9 mouse cellular contexts compared by ENCODE assay signal in genomic region chr8:124066325-124067058, GRCm38 (mm10). TPM values are rescaled to one million over a fixed set of nuclear protein-coding genes. Genes with fewer than 3 reads are reported as not detected.
DNase-seq lines count a peak whose midpoint lies in the region; ATAC-seq and TF ChIP-seq lines count a peak whose summit lies in the region.
"Had no signal": no experiment of that assay in that cellular context is flagged by ENCODE, and none has a peak within 500 bp of the region (broad histone marks: within the 10 kb centered on the region; RNA-seq: fewer than 3 reads in every experiment).

No protein-coding gene starts in this region.

- no peak for ATAC-seq in kidney, embryonic 14.5 days (ENCODE audit: low FRiP score, low TSS enrichment)
- peak; percentile 50; the same call in 1 of the 2 replicates for ATAC-seq in heart, embryonic 15.5 days (replicated peaks; ENCODE audit: insufficient number of reproducible peaks, insufficient read depth, low FRiP score, low read depth)
- ATAC-seq in hindbrain, embryonic 11.5 days (ENCODE audit: low FRiP score), result no peak
- ATAC-seq in midbrain, embryonic 15.5 days (replicated peaks), result no peak

- TF ChIP-seq CTCF in layer of hippocampus, adult 2 months (conservative IDR thresholded peaks at IDR 0.05), result no peak

- peak; percentile 40 for DNase-seq in kidney, postnatal 10 days
- peak; percentile 33 for DNase-seq in lung, postnatal 14 days
- no peak for DNase-seq in urinary bladder, adult 2 months (ENCODE audit: low spot score)
- no peak for DNase-seq in hindbrain, embryonic 11.5 days (ENCODE audit: low spot score)
- no peak for DNase-seq in layer of hippocampus, adult 2 months (ENCODE audit: low spot score in 2 of 2)

- no peaks in the 10 kb centered on the region; the same call in 1 of the 2 replicates for H3K4me1 ChIP-seq in kidney, embryonic 14.5 days (ENCODE audit: control insufficient read depth, insufficient read depth, low read length)
- peaks cover 18% of the 10 kb centered on the region for H3K4me1 ChIP-seq in heart, embryonic 15.5 days (replicated peaks)
- H3K4me1 ChIP-seq in hindbrain, embryonic 11.5 days (replicated peaks; ENCODE audit: control insufficient read depth, insufficient read depth, low read length), result no peaks in the 10 kb centered on the region; the same call in 1 of the 2 replicates
- peaks cover 21% of the 10 kb centered on the region for H3K4me1 ChIP-seq in midbrain, embryonic 15.5 days

- WGBS in kidney, embryonic 14.5 days, result 51% methylated on average over 4 of the region's 4 CpGs
- 46% methylated on average over 4 of the region's 4 CpGs for WGBS in heart, embryonic 15.5 days
- 72% methylated on average over 4 of the region's 4 CpGs for WGBS in hindbrain, embryonic 11.5 days
- WGBS in midbrain, embryonic 15.5 days, result 74% methylated on average over 4 of the region's 4 CpGs

- H3K9me3 ChIP-seq in kidney, embryonic 14.5 days (ENCODE audit: control insufficient read depth, low read length), result no peaks in the 10 kb centered on the region
- no peaks in the 10 kb centered on the region for H3K9me3 ChIP-seq in heart, embryonic 15.5 days (replicated peaks)
- no peaks in the 10 kb centered on the region for H3K9me3 ChIP-seq in hindbrain, embryonic 11.5 days (ENCODE audit: control insufficient read depth, low read length)
- H3K9me3 ChIP-seq in midbrain, embryonic 15.5 days, result no peaks in the 10 kb centered on the region
- H3K9me3 ChIP-seq: G1E had no signal

- H3K4me2 ChIP-seq in kidney, embryonic 14.5 days (replicated peaks; ENCODE audit: low read depth, low read length), result no peak overlapping the region
- no peak overlapping the region for H3K4me2 ChIP-seq in heart, embryonic 15.5 days
- no peak overlapping the region for H3K4me2 ChIP-seq in hindbrain, embryonic 11.5 days (replicated peaks; ENCODE audit: low read depth, low read length)
- H3K4me2 ChIP-seq in midbrain, embryonic 15.5 days, result no peak overlapping the region

- H3K9ac ChIP-seq in kidney, embryonic 14.5 days (ENCODE audit: low read depth, low read length), result no peak overlapping the region
- no peak overlapping the region for H3K9ac ChIP-seq in heart, embryonic 15.5 days
- H3K9ac ChIP-seq in hindbrain, embryonic 11.5 days (ENCODE audit: low read depth, low read length), result no peak overlapping the region
- H3K9ac ChIP-seq in midbrain, embryonic 15.5 days, result no peak overlapping the region

- no peaks in the 10 kb centered on the region for H3K36me3 ChIP-seq in kidney, embryonic 14.5 days (ENCODE audit: control insufficient read depth, insufficient read depth, low read length)
- no peaks in the 10 kb centered on the region for H3K36me3 ChIP-seq in heart, embryonic 15.5 days
- no peaks in the 10 kb centered on the region for H3K36me3 ChIP-seq in hindbrain, embryonic 11.5 days (ENCODE audit: control insufficient read depth, insufficient read depth, low read length)
- no peaks in the 10 kb centered on the region for H3K36me3 ChIP-seq in midbrain, embryonic 15.5 days (replicated peaks)
- H3K36me3 ChIP-seq: G1E had no signal

- no peak overlapping the region for H3K4me3 ChIP-seq in kidney, embryonic 14.5 days (ENCODE audit: low read length)
- H3K4me3 ChIP-seq in heart, embryonic 15.5 days, result no peak overlapping the region
- H3K4me3 ChIP-seq in hindbrain, embryonic 11.5 days (ENCODE audit: low read depth, low read length), result no peak overlapping the region
- H3K4me3 ChIP-seq in midbrain, embryonic 15.5 days, result no peak overlapping the region
- H3K4me3 ChIP-seq in layer of hippocampus, adult 2 months, result no peak overlapping the region

- no peaks in the 10 kb centered on the region for H3K27me3 ChIP-seq in kidney, embryonic 14.5 days (ENCODE audit: control insufficient read depth, insufficient read depth, low read length)
- no peaks in the 10 kb centered on the region for H3K27me3 ChIP-seq in heart, embryonic 15.5 days
- H3K27me3 ChIP-seq in hindbrain, embryonic 11.5 days (ENCODE audit: control insufficient read depth, insufficient read depth, low read length), result no peaks in the 10 kb centered on the region
- no peaks in the 10 kb centered on the region for H3K27me3 ChIP-seq in midbrain, embryonic 15.5 days (replicated peaks)

- H3K27ac ChIP-seq in kidney, embryonic 14.5 days (ENCODE audit: low read depth, low read length), result no peak overlapping the region
- H3K27ac ChIP-seq in heart, embryonic 15.5 days, result peak overlapping the region; percentile 38; the same call in 1 of the 2 replicates
- no peak overlapping the region for H3K27ac ChIP-seq in hindbrain, embryonic 11.5 days (ENCODE audit: low read depth, low read length)
- no peak overlapping the region for H3K27ac ChIP-seq in midbrain, embryonic 15.5 days
- H3K27ac ChIP-seq in layer of hippocampus, adult 2 months, result no peak overlapping the region

RNA-seq across cellular contexts. Expression of gene Urb2, which starts 45.2 kb away (rescaled TPM):
- polyA plus RNA-seq in kidney, embryonic 14.5 days (2014; fragmentation: Nextera tagmentation; extraction: Ambion mirVana), result 4.8 and 10.2 TPM in 2 replicates
- 2.3 and 3.5 TPM in 2 replicates for polyA plus RNA-seq in heart, embryonic 15.5 days (2015; fragmentation: Nextera tagmentation; extraction: Ambion mirVana)
- polyA plus RNA-seq in urinary bladder, adult 2 months (2012; rRNA removed), result 6.4 and 6.7 TPM in 2 replicates
- 7.3 and 7.6 TPM in 2 replicates for polyA plus RNA-seq in hindbrain, embryonic 11.5 days (2014; fragmentation: Nextera tagmentation; extraction: Ambion mirVana)
- 3.5 and 4.1 TPM in 2 replicates for polyA plus RNA-seq in midbrain, embryonic 15.5 days (2015; fragmentation: Nextera tagmentation; extraction: Ambion mirVana)
- 10 to 100 TPM; 11.2 to 12.3 TPM for total RNA-seq in layer of hippocampus, adult 2 months (2021)

RNA-seq across cellular contexts. Expression of gene Taf5l, which starts 45.3 kb away (rescaled TPM):
- polyA plus RNA-seq in kidney, embryonic 14.5 days (2014; fragmentation: Nextera tagmentation; extraction: Ambion mirVana), result 29.6 and 53.3 TPM in 2 replicates
- polyA plus RNA-seq in heart, embryonic 15.5 days (2015; fragmentation: Nextera tagmentation; extraction: Ambion mirVana), result 20.3 and 28.9 TPM in 2 replicates
- polyA plus RNA-seq in urinary bladder, adult 2 months (2012; rRNA removed), result 26.4 and 31.1 TPM in 2 replicates
- polyA plus RNA-seq in hindbrain, embryonic 11.5 days (2014; fragmentation: Nextera tagmentation; extraction: Ambion mirVana), result 32.1 and 42.9 TPM in 2 replicates
- polyA plus RNA-seq in midbrain, embryonic 15.5 days (2015; fragmentation: Nextera tagmentation; extraction: Ambion mirVana), result 24.6 and 25.9 TPM in 2 replicates
- 10 to 100 TPM; 21.1 to 21.9 TPM for total RNA-seq in layer of hippocampus, adult 2 months (2021)

Comparison
In these comparisons a context has a peak if more than half of its experiments do, and no peak if none do; other contexts are left out.
1. DNase-seq: peak in kidney, postnatal 10 days (single experiment) and lung, postnatal 14 days (single experiment); none in urinary bladder, adult 2 months (single experiment), hindbrain, embryonic 11.5 days (single experiment) and layer of hippocampus, adult 2 months (0 of 2).